Mouse (Mus musculus): Measurements from ENCODE around the gene Aknad1. TPM values are rescaled to one million over a fixed set of nuclear protein-coding genes. Genes with fewer than 3 reads are reported as not detected.

Aknad1 gene
- polyA plus RNA-seq, 1 experiment from 2014 or later, result 0.16 TPM

DNA sequence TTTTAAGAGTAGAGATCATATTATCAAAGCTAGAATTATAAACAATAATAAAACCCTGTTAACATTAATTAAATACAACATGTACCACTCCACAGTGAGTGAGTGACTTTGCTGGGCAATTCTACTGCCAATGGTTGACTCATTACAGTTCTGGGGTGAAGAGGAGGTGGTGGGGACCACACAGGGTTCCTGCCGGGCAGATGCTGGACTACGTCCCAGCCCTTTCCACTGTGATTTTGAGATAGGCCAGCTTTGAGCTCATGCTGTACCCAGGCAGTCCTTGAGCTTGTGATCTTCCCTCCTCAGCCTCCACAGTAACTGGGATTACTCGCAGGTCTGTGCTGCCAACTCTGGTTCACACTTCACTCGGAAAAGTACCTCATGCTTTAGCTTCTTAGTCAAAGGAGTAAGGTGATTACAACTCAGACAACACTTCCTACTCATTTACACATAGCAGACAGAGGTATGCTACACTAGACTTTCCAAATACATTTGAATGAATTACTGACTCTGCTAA, 71.3 kb downstream of the Aknad1 start:
- no peaks in the 10 kb centered on the region for H3K4me1 ChIP-seq (replicated peaks; ENCODE audit: control insufficient read depth, insufficient read depth, low read length)
- peaks cover 41% of the 10 kb centered on the region for H3K36me3 ChIP-seq (ENCODE audit: control insufficient read depth, insufficient read depth)
- no peaks in the 10 kb centered on the region for H3K27me3 ChIP-seq (replicated peaks; ENCODE audit: control insufficient read depth, insufficient read depth, low read length)
- ATAC-seq, result 0 out of 2 replicates have a peak, but pooled peaks have one; percentile 16
- H3K9ac ChIP-seq (ENCODE audit: low read depth, low read length), result no peak overlapping the region
- no peak for TF ChIP-seq CTCF (IDR thresholded peaks at IDR 0.05; ENCODE audit: low read depth)
- no peak overlapping the region for H3K4me2 ChIP-seq (replicated peaks; ENCODE audit: low read depth)
- no peak overlapping the region for H3K4me3 ChIP-seq (ENCODE audit: low read depth, low read length)
- WGBS, result 75% methylated on average over 4 of the region's 4 CpGs
- H3K9me3 ChIP-seq (ENCODE audit: control insufficient read depth), result no peaks in the 10 kb centered on the region
- H3K27ac ChIP-seq (ENCODE audit: low read depth, low read length), result no peak overlapping the region

DNA sequence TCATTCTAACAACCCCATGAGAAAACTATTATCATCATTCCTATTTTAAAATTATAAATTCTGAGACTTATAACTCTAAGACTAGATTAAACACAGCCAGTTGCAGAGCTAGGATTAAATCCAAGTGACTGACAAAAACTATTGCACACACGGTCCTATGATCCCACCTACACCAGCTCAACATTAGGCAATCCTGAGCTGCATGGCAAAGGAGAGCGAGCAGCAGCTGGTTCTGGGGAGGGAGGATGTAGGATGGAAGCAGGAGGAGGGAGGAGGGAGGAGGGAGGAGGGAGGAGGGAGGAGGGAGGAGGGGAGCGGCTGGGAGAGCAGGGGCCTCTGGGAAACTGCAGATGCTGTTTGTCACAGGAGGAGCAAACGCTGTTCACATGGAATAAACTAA, 76.2 kb downstream of the Aknad1 start:
- 71% methylated on average over 4 of the region's 4 CpGs for WGBS
- no peak overlapping the region for H3K9ac ChIP-seq (ENCODE audit: low read depth, low read length)
- no peak overlapping the region for H3K4me2 ChIP-seq (replicated peaks; ENCODE audit: low read depth)
- no peaks in the 10 kb centered on the region for H3K4me1 ChIP-seq (replicated peaks; ENCODE audit: control insufficient read depth, insufficient read depth, low read length)
- H3K27ac ChIP-seq (ENCODE audit: low read depth, low read length), result no peak overlapping the region
- no peak for ATAC-seq
- no peak overlapping the region for H3K4me3 ChIP-seq (ENCODE audit: low read depth, low read length)
- H3K27me3 ChIP-seq (replicated peaks; ENCODE audit: control insufficient read depth, insufficient read depth, low read length), result no peaks in the 10 kb centered on the region
- TF ChIP-seq CTCF (IDR thresholded peaks at IDR 0.05; ENCODE audit: low read depth), result no peak
- H3K9me3 ChIP-seq (ENCODE audit: control insufficient read depth), result no peaks in the 10 kb centered on the region
- peaks cover 31% of the 10 kb centered on the region for H3K36me3 ChIP-seq (ENCODE audit: control insufficient read depth, insufficient read depth)

DNA sequence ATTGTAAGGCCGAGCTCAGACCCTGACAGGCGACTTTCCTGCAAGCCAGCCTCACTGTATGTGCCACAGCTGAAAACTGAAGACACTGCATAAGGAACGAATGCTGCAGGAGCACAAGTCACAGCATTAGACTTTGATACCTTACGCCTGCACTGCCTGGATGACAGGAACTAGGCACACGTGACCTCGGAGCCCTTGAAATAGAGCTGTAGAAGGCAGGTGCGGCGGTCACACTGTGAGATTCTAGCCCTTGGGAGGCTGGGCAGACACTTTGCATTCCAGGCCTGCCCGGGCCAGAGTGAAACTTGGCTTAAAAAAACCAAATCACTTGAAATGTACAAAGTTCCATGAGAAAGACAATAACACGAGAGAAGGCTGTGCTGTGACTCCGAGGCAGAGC, 91.0 kb downstream of the Aknad1 start:
- ATAC-seq, result peak; percentile 97
- no peak for TF ChIP-seq CTCF (IDR thresholded peaks at IDR 0.05; ENCODE audit: low read depth)
- Histone ChIP-seq H3K9ac (ENCODE audit: low read depth, low read length) (no peak overlapping the region), H3K27ac (ENCODE audit: low read depth, low read length) (peak overlapping the region; percentile 24), H3K4me1 (replicated peaks; ENCODE audit: control insufficient read depth, insufficient read depth, low read length) (no peaks in the 10 kb centered on the region), H3K9me3 (ENCODE audit: control insufficient read depth) (no peaks in the 10 kb centered on the region), H3K27me3 (replicated peaks; ENCODE audit: control insufficient read depth, insufficient read depth, low read length) (no peaks in the 10 kb centered on the region), H3K4me2 (replicated peaks; ENCODE audit: low read depth) (peak overlapping the region; percentile 43; the same call in 1 of the 2 replicates), H3K36me3 (ENCODE audit: control insufficient read depth, insufficient read depth) (peaks cover 16% of the 10 kb centered on the region), H3K4me3 (ENCODE audit: low read depth, low read length) (no peak overlapping the region)
- 41% methylated on average over 11 of the region's 11 CpGs for WGBS

DNA sequence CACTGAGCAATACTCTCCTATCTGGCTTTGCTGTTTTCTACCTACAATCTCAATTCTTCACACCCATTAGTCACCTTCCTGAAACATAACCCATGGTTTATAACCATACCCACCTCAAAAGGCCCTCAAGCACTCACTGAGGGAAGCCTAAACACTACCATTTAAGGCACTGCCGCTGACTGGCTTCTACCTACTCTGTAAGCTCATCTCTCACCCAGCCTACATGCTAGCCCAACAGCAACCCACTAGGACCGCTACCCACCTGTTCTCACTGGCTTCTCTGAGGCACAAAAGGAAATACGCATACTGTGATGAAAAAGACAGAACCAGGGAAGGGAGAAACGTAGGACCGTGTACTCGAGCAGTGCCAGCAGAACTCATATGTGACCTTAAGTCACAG, 92.3 kb downstream of the Aknad1 start:
- ATAC-seq, result no peak
- H3K4me3 ChIP-seq (ENCODE audit: low read depth, low read length), result no peak overlapping the region

More for the DNA sequence above, 92.3 kb downstream of the Aknad1 start:
- TF ChIP-seq CTCF (IDR thresholded peaks at IDR 0.05; ENCODE audit: low read depth), result no peak
- H3K36me3 ChIP-seq (ENCODE audit: control insufficient read depth, insufficient read depth), result peaks cover 12% of the 10 kb centered on the region
- no peak overlapping the region for H3K9ac ChIP-seq (ENCODE audit: low read depth, low read length)
- H3K9me3 ChIP-seq (ENCODE audit: control insufficient read depth), result no peaks in the 10 kb centered on the region
- no peak overlapping the region for H3K4me2 ChIP-seq (replicated peaks; ENCODE audit: low read depth)
- no peak overlapping the region for H3K27ac ChIP-seq (ENCODE audit: low read depth, low read length)
- 95% methylated on average over 6 of the region's 6 CpGs for WGBS
- no peaks in the 10 kb centered on the region for H3K4me1 ChIP-seq (replicated peaks; ENCODE audit: control insufficient read depth, insufficient read depth, low read length)
- no peaks in the 10 kb centered on the region for H3K27me3 ChIP-seq (replicated peaks; ENCODE audit: control insufficient read depth, insufficient read depth, low read length)

Other genes with a start within 250 kb of the Aknad1 start
- not detected in 2 replicates for gene 1700013F07Rik, start 205.5 kb upstream of the Aknad1 start, polyA plus RNA-seq (2015; fragmentation: Nextera tagmentation; extraction: Ambion mirVana)
- 8.6 and 10.8 TPM in 2 replicates for gene 5330417C22Rik, start 203.1 kb upstream of the Aknad1 start, polyA plus RNA-seq (2015; fragmentation: Nextera tagmentation; extraction: Ambion mirVana)
- 27.5 and 27.9 TPM in 2 replicates for gene Tmem167b, start 177.2 kb upstream of the Aknad1 start, polyA plus RNA-seq (2015; fragmentation: Nextera tagmentation; extraction: Ambion mirVana)
- gene Taf13, start 168.0 kb upstream of the Aknad1 start, polyA plus RNA-seq (2015; fragmentation: Nextera tagmentation; extraction: Ambion mirVana), result 29.9 and 30.4 TPM in 2 replicates
- 2.9 and 3.0 TPM in 2 replicates for gene Wdr47, start 148.4 kb upstream of the Aknad1 start, polyA plus RNA-seq (2015; fragmentation: Nextera tagmentation; extraction: Ambion mirVana)
- gene Clcc1, start 85.7 kb upstream of the Aknad1 start, polyA plus RNA-seq (2015; fragmentation: Nextera tagmentation; extraction: Ambion mirVana), result 43.5 and 45.6 TPM in 2 replicates
- 26.7 and 27.8 TPM in 2 replicates for gene Gpsm2, start 17.3 kb upstream of the Aknad1 start, polyA plus RNA-seq (2015; fragmentation: Nextera tagmentation; extraction: Ambion mirVana)
- 40.5 and 48.6 TPM in 2 replicates for gene Stxbp3, start 100.9 kb downstream of the Aknad1 start, polyA plus RNA-seq (2015; fragmentation: Nextera tagmentation; extraction: Ambion mirVana)
- 0.05 TPM in 1 of 2 replicates, not detected in the other for gene Fndc7, start 150.3 kb downstream of the Aknad1 start, polyA plus RNA-seq (2015; fragmentation: Nextera tagmentation; extraction: Ambion mirVana)
- gene Prpf38b, start 172.1 kb downstream of the Aknad1 start, polyA plus RNA-seq (2015; fragmentation: Nextera tagmentation; extraction: Ambion mirVana), result 29.5 and 38.0 TPM in 2 replicates
- gene Henmt1, start 200.2 kb downstream of the Aknad1 start, polyA plus RNA-seq (2015; fragmentation: Nextera tagmentation; extraction: Ambion mirVana), result 0.29 and 0.38 TPM in 2 replicates
- gene Gm9857, start 200.8 kb downstream of the Aknad1 start, polyA plus RNA-seq (2015; fragmentation: Nextera tagmentation; extraction: Ambion mirVana), result not detected in 2 replicates